Comparison of ENCODE assay signal across 9 mouse cellular contexts in genomic region chr2:158159376-158160235, GRCm38 (mm10). TPM values are rescaled to one million over a fixed set of nuclear protein-coding genes. Genes with fewer than 3 reads are reported as not detected.
DNase-seq lines count a peak whose midpoint lies in the region; TF ChIP-seq lines count a peak whose summit lies in the region.
"Had no signal": no experiment of that assay in that cellular context is flagged by ENCODE, and none has a peak within 500 bp of the region (broad histone marks: within the 10 kb centered on the region; RNA-seq: fewer than 3 reads in every experiment).

No protein-coding gene starts in this region.

- TF ChIP-seq POLR2A in bone marrow, adult 2 months (IDR thresholded peaks at IDR 0.05; ENCODE audit: borderline replicate concordance, control insufficient read depth, low read depth, low read length): no peak

- intact Hi-C loops in gastrocnemius, postnatal 14 days (cut with DNase I; ENCODE audit: low total_unique reads): no loop called here

- no peak for TF ChIP-seq CTCF in bone marrow, adult 2 months (IDR thresholded peaks at IDR 0.05; ENCODE audit: control insufficient read depth, insufficient read depth, low read length)

- H3K4me1 ChIP-seq in bone marrow, adult 2 months (ENCODE audit: control insufficient read depth, insufficient read depth, low read length): peaks cover 12% of the 10 kb centered on the region

- peak overlapping the region; percentile 30 for H3K4me3 ChIP-seq in bone marrow, adult 2 months (replicated peaks; ENCODE audit: control insufficient read depth, low read depth, low read length)
- H3K4me3 ChIP-seq: limb, embryonic 15.5 days had no signal

- DNase-seq in B cell, adult 2 months: peak; percentile 35 to 44
- peak; percentile 61 for DNase-seq in induced T-regulatory cell, adult 2 months (ENCODE audit: low read depth)
- DNase-seq in lung, postnatal 14 days: peak; percentile 45
- DNase-seq in urinary bladder, adult 2 months (ENCODE audit: low spot score): no peak
- no peak for DNase-seq in gastrocnemius, postnatal 14 days
- DNase-seq in gastrocnemius, postnatal 4 days (ENCODE audit: low spot score in 2 of 2): no peak
- no peak for DNase-seq in c-Kit-positive CD71-positive TER-119-positive erythroid progenitor cells, embryonic 14.5 days (ENCODE audit: low spot score)

- H3K27ac ChIP-seq in bone marrow, adult 2 months (ENCODE audit: control insufficient read depth, insufficient read depth, low read depth, low read length, poor library complexity): peak overlapping the region; percentile 72
- H3K27ac ChIP-seq: limb, embryonic 15.5 days had no signal

- WGBS in bone marrow, adult 2 months: 33% methylated on average over 7 of the region's 7 CpGs

RNA-seq across cellular contexts. Expression of gene Tgm2, which starts 13.4 kb away (rescaled TPM):
- polyA plus RNA-seq in bone marrow, adult 2 months (2011; ENCODE audit: insufficient read depth, insufficient read length, low replicate concordance, missing spikeins): 13.9 and 19.0 TPM in 2 replicates
- polyA plus RNA-seq in urinary bladder, adult 2 months (2012; rRNA removed): 218 and 272 TPM in 2 replicates
- 10 to 100 TPM; 48.4 to 50.2 TPM for total RNA-seq in gastrocnemius, postnatal 14 days (2021)
- total RNA-seq in gastrocnemius, postnatal 4 days (2021): 100 to 1,000 TPM in 1 of 2 experiments, 10 to 100 TPM in 1; 81.0 to 130 TPM

Comparison
In these comparisons a context has a peak if more than half of its experiments do, and no peak if none do; other contexts are left out.
1. DNase-seq: peak in B cell, adult 2 months (2 of 2), induced T-regulatory cell, adult 2 months (single experiment) and lung, postnatal 14 days (single experiment); none in urinary bladder, adult 2 months (single experiment), gastrocnemius, postnatal 14 days (single experiment), gastrocnemius, postnatal 4 days (0 of 2) and c-Kit-positive CD71-positive TER-119-positive erythroid progenitor cells, embryonic 14.5 days (single experiment).